Mouse (Mus musculus) kidney, postnatal 0 days (tissue): ENCODE measurements around the gene Mgat4a. TPM values are rescaled to one million over a fixed set of nuclear protein-coding genes. Genes with fewer than 3 reads are reported as not detected.

Experiments
- ATAC-seq: fragments of 200-750 bp; cut with Nextera tagmentation; replicated peaks from 2 replicates; pipeline ENCODE4 v1.8.0; 2017; ENCODE audit warnings: low read depth, moderate number of reproducible peaks, moderate TSS enrichment, moderate library complexity; ENCODE audit not compliant: low FRiP score
- DNase-seq: peaks from one replicate; pipeline ENCODE4 v3.0.0-alpha.2; 2016; ENCODE audit warnings: low spot score
- H3K27ac ChIP-seq: fragments of 300-500 bp; sonication (generic); 2 replicates; pipeline ENCODE4 v1.5.1; 2014; ENCODE audit warnings: mild to moderate bottlenecking
- H3K27me3 ChIP-seq: fragments of 300-500 bp; sonication (generic); 2 replicates; pipeline ENCODE4 v1.6.1; 2014; ENCODE audit warnings: low read length, mixed read lengths; ENCODE audit not compliant: insufficient read depth
- H3K36me3 ChIP-seq: fragments of 300-500 bp; sonication (generic); 2 replicates; pipeline ENCODE4 v1.6.1; 2014; ENCODE audit warnings: low read length, mixed read lengths; ENCODE audit not compliant: insufficient read depth
- H3K4me1 ChIP-seq: fragments of 300-500 bp; sonication (generic); replicated peaks from 2 replicates; pipeline ENCODE4 v1.6.1; 2014; ENCODE audit warnings: antibody characterized with exemption, low read length, mixed read lengths; ENCODE audit not compliant: insufficient read depth
- H3K4me2 ChIP-seq: fragments of 300-500 bp; sonication (generic); 2 replicates; pipeline ENCODE4 v1.6.1; 2014; ENCODE audit warnings: mild to moderate bottlenecking, low read length, moderate library complexity, mixed read lengths
- H3K4me3 ChIP-seq: fragments of 300-500 bp; sonication (generic); replicated peaks from 2 replicates; pipeline ENCODE4 v1.5.1; 2014; ENCODE audit warnings: low read depth, low read length
- H3K9ac ChIP-seq: fragments of 300-500 bp; sonication (generic); 2 replicates; pipeline ENCODE4 v1.6.1; 2014; ENCODE audit warnings: low read depth, low read length
- H3K9me3 ChIP-seq: fragments of 300-500 bp; sonication (generic); replicated peaks from 2 replicates; pipeline ENCODE4 v1.6.1; 2016; ENCODE audit warnings: low read length, inconsistent platforms, mixed read lengths
- CTCF ChIP-seq: IDR thresholded peaks from 2 replicates; pipeline ENCODE4 v1.5.1; 2016; ENCODE audit warnings: antibody characterized with exemption, low read depth, mild to moderate bottlenecking, moderate library complexity
- WGBS: fragments of 180-500 bp; shearing (Covaris S2); extraction: QIAGEN DNeasy Blood & Tissue Kit; methylation state at CpG from one replicate; pipeline ENCODE4 v1.1.7; 2014; 5-methylcytosine and 5-hydroxymethylcytosine counted together
- polyA plus RNA-seq: library from polyadenylated mRNA; unstranded; fragments of >200 nt; fragmentation: Nextera tagmentation; extraction: Ambion mirVana; gene quantifications from 2 replicates; pipeline ENCODE4 v1.2.1, GENCODE M21; 2015

Gene Mgat4a
- polyA plus RNA-seq, 1 experiment from 2014 or later = 8.3 TPM

DNA sequence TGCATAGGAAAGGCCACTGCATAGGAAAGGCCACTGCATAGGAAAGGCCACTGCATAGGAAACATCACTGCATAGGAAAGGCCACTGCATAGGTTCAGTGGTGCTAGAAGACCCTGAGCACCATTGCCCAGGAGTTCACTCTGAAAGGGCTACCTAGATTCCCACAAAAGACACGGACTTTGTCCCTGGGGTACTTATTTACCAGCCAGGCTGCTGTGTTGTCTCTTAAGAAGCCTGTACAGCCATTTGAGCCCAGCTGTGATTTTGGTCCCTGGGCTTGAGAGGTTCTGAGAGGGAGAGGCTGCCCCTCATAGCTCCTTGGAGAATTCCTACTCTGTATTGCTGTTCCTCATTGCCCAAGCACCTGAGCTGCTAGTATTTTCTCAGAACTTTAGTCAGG lies 144.3 kb downstream of the Mgat4a start:
- WGBS = 74% methylated on average over 1 of the region's 1 CpGs

DNA sequence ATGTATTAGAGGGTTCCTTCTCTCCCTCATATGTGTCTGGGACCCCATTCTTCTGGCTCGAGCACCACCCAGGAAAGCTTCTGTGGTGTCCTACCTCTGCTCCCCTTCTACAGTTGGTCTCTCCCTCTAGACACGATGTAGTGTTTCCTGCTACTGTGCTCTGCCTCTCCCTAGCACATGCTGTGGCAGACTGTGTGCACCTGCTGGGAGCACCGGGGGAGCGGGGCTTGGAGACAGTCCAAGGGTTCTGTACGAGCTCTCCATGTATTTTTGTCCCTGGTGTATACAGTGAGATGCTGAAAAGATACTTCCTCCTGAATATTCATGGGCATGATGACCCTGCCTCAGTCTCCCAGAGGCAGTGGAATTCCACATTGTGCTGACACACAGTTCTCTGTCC lies 147.6 kb downstream of the Mgat4a start:
- Histone ChIP-seq H3K9ac (no peak overlapping the region), H3K4me3 (no peak overlapping the region), H3K9me3 (no peaks in the 10 kb centered on the region), H3K27me3 (no peaks in the 10 kb centered on the region), H3K4me2 (no peak overlapping the region), H3K36me3 (peaks cover 13% of the 10 kb centered on the region; the same call in 1 of the 2 replicates), H3K27ac (no peak overlapping the region), H3K4me1 (no peaks in the 10 kb centered on the region)
- ATAC-seq (no peak), DNase-seq (no peak)
- 76% methylated on average over 5 of the region's 5 CpGs for WGBS
- TF ChIP-seq CTCF = no peak

More for the DNA sequence above, 144.3 kb downstream of the Mgat4a start:
- H3K9me3 ChIP-seq = no peaks in the 10 kb centered on the region
- no peak for ATAC-seq
- no peak for DNase-seq
- no peaks in the 10 kb centered on the region for H3K4me1 ChIP-seq
- no peak for TF ChIP-seq CTCF
- no peak overlapping the region for H3K4me2 ChIP-seq
- H3K27me3 ChIP-seq = no peaks in the 10 kb centered on the region
- no peak overlapping the region for H3K4me3 ChIP-seq
- no peak overlapping the region for H3K27ac ChIP-seq
- peaks cover 13% of the 10 kb centered on the region; the same call in 1 of the 2 replicates for H3K36me3 ChIP-seq
- H3K9ac ChIP-seq = no peak overlapping the region

Other genes starting within 250 kb of the Mgat4a start
- 13.6 and 14.6 TPM in 2 replicates for gene Inpp4a, start 241.2 kb downstream of the Mgat4a start, polyA plus RNA-seq
- gene Coa5, start 110.9 kb downstream of the Mgat4a start, polyA plus RNA-seq = 39.2 and 42.5 TPM in 2 replicates
- 168 and 175 TPM in 2 replicates for gene Unc50, start 110.9 kb downstream of the Mgat4a start, polyA plus RNA-seq
- 2.1 and 2.4 TPM in 2 replicates for gene 2010300C02Rik, start 179.1 kb upstream of the Mgat4a start, polyA plus RNA-seq